Mouse (Mus musculus): ENCODE data around the gene Pex11b.
"Not testable (repeated sequence)": the region's sequence is repeated elsewhere in the genome, so short reads cannot be mapped to it uniquely, and the experiment has no call there.

The Pex11b gene

GRCm38 (mm10) chr3:96617941-96618340, 17.2 kb upstream of the Pex11b start:
- DNase-seq (ENCODE audit: extremely low read depth, insufficient read length, low spot score) = no peak

- no peak for DNase-seq (ENCODE audit: extremely low read depth, insufficient read length, low spot score)
Observed at GRCm38 (mm10) chr3:96623201-96623600, 12.0 kb upstream of the Pex11b start.

DNA sequence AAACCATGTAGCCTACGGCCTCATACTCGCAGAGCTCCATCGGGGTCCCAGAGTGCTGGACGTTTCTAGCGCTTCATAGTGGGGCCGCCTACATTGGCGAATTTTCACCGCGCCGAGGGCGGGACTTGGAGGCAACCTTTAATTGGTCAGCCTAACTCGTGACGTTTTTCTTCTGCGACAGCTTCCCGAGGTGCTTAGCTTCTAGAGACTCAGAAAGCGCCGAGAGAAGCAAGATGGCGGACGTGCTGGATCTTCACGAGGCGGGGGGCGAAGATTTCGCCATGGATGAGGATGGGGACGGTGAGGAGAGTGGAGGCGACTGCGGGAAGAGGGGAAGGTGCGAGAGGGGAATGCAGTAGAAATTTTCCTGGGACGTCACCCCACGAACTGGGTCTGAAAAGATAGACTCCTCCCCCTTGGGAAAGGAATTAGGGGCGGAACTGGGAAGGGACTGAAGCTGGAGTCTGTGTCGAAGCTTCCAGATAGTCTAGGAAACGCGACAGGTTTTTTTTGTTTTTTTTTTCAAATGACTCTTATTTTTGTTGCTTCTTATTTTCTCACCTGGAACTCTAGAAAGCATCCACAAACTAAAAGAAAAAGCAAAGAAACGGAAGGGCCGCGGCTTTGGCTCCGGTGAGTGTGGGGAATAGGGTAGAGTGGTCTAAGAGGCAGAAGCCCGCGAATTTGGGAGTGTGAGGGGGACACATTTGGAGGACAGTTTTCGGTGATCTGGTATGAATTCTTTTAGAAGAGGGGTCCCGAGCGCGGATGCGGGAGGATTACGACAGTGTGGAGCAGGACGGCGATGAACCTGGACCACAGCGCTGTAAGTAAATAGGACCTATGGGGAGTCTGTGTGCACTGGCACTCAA, 5.2 kb upstream of the Pex11b start, which contains the start of gene Rbm8a:
Gene Rbm8a (plus strand): TSS at position 205 of the 872 bp plus-strand sequence.
- peak; percentile 91 for DNase-seq (ENCODE audit: extremely low read depth, insufficient read length, low spot score)

- no peak for DNase-seq (ENCODE audit: extremely low read depth, insufficient read length, low spot score)
Observed at GRCm38 (mm10) chr3:96632058-96632457, 3.1 kb upstream of the Pex11b start.

GRCm38 (mm10) chr3:96634015-96634414, 1.2 kb upstream of the Pex11b start:
- no peak for DNase-seq (ENCODE audit: extremely low read depth, insufficient read length, low spot score)

- no peak for DNase-seq (ENCODE audit: extremely low read depth, insufficient read length, low spot score)
Observed at GRCm38 (mm10) chr3:96635906-96636305, 730 bp downstream of the Pex11b start.

- peak; percentile 23 for DNase-seq (ENCODE audit: extremely low read depth, insufficient read length, low spot score)
Observed at GRCm38 (mm10) chr3:96636448-96636847, 1.3 kb downstream of the Pex11b start.

DNA sequence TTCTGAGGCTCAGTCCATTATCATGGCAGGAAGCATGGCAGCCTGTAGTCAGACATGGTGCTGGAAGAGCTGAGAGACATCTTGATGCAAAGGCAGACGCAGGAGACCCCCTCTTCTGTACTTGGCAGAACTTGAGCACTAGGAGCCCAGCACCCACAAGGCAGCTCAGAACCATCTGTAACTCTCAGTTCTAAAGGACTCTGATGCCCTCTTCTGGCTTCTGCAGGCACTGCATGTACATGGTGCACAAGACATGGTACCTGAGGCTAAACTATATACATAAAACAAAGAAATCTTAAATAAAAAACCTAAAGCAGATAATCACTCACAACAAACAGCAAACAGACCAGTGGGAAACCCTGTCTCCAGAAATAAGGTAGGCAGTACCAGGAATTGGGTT, 4.0 kb downstream of the Pex11b start:
- DNase-seq (ENCODE audit: extremely low read depth, insufficient read length, low spot score) = peak; percentile 31

DNA sequence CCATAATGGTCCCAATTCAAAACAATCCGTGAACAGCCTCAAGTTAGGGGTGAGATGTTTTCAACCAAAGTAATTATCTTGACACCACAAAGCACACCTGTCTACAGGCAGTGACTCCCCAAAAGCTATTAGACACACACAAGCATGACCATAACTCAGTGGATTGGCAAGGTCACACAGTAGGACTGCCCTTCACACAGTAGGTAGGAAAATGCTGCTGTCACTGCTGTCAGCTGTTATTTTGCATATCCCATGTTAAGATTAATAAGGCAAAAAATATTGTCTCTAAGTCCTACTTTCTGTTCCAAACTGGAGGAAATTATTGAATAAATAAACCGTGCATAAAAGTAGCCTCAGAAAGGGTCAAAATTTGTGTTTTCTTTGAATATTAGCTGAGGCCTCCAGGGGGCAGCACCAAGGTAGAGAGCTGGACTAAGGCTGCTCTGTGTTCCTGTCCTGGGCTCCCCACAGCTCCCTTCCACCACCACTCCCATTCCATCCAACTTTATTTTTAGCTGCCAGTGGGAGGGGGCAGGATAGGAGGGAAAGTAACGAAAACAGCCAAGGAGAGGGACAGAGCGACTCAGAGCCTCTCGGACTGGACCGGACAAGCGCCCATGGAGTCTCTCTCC, 10.0 kb downstream of the Pex11b start, which contains the start of gene Itga10:
Gene Itga10 (plus strand): TSS at position 567 of the 632 bp plus-strand sequence.
- no peak for DNase-seq (ENCODE audit: extremely low read depth, insufficient read length, low spot score)

DNA sequence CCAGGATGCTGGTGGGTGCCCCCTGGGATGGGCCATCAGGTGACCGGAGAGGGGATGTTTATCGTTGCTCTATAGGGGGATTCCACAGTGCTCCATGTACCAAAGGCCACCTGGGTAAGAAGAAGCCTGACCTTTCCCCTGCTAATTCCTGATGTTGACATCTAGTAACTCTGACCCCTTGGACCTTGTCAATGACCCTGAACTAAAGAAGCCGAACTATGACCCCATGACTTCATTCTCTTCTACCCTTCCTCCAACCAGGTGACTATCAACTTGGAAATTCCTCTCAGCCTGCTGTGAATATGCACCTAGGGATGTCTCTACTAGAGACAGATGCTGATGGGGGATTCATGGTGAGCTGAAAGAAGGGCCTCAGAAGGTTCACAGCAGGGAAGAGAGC, 12.2 kb downstream of the Pex11b start:
- no peak for DNase-seq (ENCODE audit: extremely low read depth, insufficient read length, low spot score)

GRCm38 (mm10) chr3:96660901-96661300, 25.7 kb downstream of the Pex11b start:
- no peak for DNase-seq (ENCODE audit: extremely low read depth, insufficient read length, low spot score)

DNA sequence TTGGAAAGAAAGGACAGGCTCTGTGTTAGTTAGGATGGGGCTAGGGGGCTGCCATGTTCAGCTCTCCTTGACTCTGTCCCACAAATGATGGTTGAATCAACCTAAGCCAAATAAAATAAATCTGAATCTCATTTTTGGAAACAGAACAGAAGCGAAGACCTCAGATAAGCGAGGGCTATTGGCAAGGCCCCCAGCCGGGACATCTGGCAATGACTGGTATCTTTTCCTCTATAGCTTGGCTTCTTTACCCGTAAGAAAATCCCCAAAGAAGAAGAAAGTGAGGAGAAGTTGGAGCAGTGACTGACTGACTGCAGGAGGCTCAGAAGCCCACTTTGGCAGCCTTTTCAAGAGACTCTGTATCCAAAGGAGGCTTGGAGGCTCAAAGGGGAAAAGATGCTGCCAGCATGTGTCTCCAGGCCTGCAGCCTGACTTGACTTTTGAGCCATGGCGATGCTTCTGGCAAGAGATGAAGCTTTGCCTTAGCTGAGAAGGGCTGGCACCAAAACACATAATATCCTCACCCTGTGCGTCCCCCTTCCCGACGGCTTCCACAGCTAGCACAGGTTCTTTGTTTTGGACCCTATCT, 27.6 kb downstream of the Pex11b start:
- DNase-seq (ENCODE audit: extremely low read depth, insufficient read length, low spot score) = peak; percentile 29

GRCm38 (mm10) chr3:96663432-96664239, 28.5 kb downstream of the Pex11b start:
- peak; percentile 87 for DNase-seq (ENCODE audit: extremely low read depth, insufficient read length, low spot score)

GRCm38 (mm10) chr3:96665732-96666363, 30.7 kb downstream of the Pex11b start:
- not testable (repeated sequence) for DNase-seq (ENCODE audit: extremely low read depth, insufficient read length, low spot score)

DNA sequence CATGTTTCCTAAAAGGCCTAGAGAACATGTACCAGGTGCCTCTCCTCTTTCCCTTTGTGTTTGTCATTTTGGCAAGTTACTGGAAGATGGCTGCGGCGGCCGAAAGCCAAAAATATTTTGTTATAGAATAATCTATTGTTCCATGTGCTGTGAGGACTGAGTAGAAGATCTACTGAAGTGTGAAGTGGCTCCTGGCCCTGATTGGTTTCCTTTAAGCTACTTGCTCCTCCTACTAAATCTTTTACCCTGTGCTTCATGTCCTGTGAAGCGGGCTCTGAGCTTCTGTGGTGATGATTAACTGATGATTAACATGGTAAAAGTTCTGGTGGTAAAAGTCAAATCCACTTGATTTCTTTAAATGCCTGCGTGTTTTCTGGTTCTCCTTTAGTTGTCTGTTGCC, 31.7 kb downstream of the Pex11b start:
- DNase-seq (ENCODE audit: extremely low read depth, insufficient read length, low spot score) = no peak

- peak; percentile 38 for DNase-seq (ENCODE audit: extremely low read depth, insufficient read length, low spot score)
Observed at GRCm38 (mm10) chr3:96667316-96667715, 32.1 kb downstream of the Pex11b start.

DNA sequence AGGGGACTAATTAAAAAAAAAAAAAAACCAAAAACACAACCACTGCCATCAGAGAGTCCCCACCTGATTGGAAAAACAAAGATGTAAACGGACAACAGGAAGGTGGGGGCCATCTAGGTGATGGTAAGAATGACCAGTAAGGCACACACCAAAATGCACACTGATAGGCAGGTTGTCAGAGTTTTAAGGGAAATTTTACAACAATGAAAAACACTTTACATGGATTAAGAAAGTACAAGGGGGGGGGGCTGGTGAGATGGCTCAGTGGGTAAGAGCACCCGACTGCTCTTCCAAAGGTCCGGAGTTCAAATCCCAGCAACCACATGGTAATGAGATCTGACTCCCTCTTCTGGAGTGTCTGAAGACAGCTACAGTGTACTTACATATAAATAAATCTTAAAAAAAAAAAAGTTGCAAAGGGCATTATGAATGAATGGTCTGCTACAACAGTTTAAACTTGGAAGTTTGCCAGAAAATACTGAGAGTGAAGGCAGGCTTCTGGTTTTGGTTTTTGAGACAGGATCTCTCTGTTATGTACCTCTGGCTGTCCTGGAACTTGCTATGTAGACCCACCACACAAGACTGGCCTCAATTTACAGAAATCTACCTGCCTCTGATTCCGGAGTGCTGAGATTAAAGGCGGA, 33.4 kb downstream of the Pex11b start:
- DNase-seq (ENCODE audit: extremely low read depth, insufficient read length, low spot score) = no peak

- peak; percentile 82 for DNase-seq (ENCODE audit: extremely low read depth, insufficient read length, low spot score)
Observed at GRCm38 (mm10) chr3:96669727-96670468, 34.7 kb downstream of the Pex11b start, which contains the start of gene Ankrd35. Gene Ankrd35 (plus strand): TSS chr3:96670131.

DNA sequence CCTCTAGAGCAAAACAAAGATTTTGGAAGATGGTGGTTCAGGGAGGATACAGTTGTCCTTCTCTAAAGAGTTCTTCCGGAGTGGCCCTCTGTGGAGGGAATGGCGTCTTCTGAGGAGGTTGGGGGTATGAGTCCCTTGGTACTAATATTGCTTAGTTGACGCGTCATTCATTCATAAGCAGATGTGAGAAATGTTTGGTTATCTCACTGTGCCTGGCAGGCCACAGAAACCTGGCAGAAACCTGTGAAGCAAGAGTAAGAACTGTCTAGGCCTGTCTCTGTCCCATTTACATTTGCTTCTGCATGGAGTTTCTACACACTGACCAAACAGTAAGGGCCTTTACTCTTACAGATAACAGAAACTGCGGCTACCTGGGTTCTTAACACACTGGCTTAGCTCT, 36.3 kb downstream of the Pex11b start:
- no peak for DNase-seq (ENCODE audit: extremely low read depth, insufficient read length, low spot score)
